Mouse (Mus musculus): Measurements from ENCODE around the gene Snx32. TPM values are rescaled to one million over a fixed set of nuclear protein-coding genes. Genes with fewer than 3 reads are reported as not detected.

Gene Snx32
- polyA plus RNA-seq, 1 experiment, result 1.1 TPM

GRCm38 (mm10) chr19:5554212-5554611 lies 43.9 kb upstream of the Snx32 start:
- TF ChIP-seq USF1 (IDR thresholded peaks at IDR 0.05; ENCODE audit: low read depth) (no peak), FOSL1 (IDR thresholded peaks at IDR 0.05; ENCODE audit: insufficient read depth, low read length, poor library complexity, severe bottlenecking) (no peak), CTCF (IDR thresholded peaks at IDR 0.05; ENCODE audit: control insufficient read depth, insufficient read depth, insufficient read length) (no peak), CEBPB (IDR thresholded peaks at IDR 0.05; ENCODE audit: low read depth) (no peak), MYOD1 (IDR thresholded peaks at IDR 0.05; ENCODE audit: control insufficient read depth, insufficient read length, low read depth) (no peak), MAX (IDR thresholded peaks at IDR 0.05) (no peak), MYOG (IDR thresholded peaks at IDR 0.05; ENCODE audit: control insufficient read depth, extremely low read depth, insufficient read length) (no peak)
- Histone ChIP-seq H3K4me3 (ENCODE audit: insufficient read depth, poor library complexity, severe bottlenecking) (no peak overlapping the region), H3K79me2 (ENCODE audit: control insufficient read depth, insufficient read depth) (no peaks in the 10 kb centered on the region), H3K36me3 (ENCODE audit: control insufficient read depth, insufficient read depth) (no peaks in the 10 kb centered on the region), H3K79me3 (ENCODE audit: low read depth) (no peaks in the 10 kb centered on the region), H3K27me3 (ENCODE audit: control insufficient read depth, insufficient read depth, insufficient read length) (peaks cover 35% of the 10 kb centered on the region), H3ac (ENCODE audit: control insufficient read depth, insufficient read length, low read depth) (no peak overlapping the region)

- no peaks in the 10 kb centered on the region for H3K79me2 ChIP-seq (ENCODE audit: control insufficient read depth, insufficient read depth)
- H3K4me3 ChIP-seq (ENCODE audit: insufficient read depth, poor library complexity, severe bottlenecking), result no peak overlapping the region
- H3K79me3 ChIP-seq (ENCODE audit: low read depth), result no peaks in the 10 kb centered on the region
- H3K36me3 ChIP-seq (ENCODE audit: control insufficient read depth, insufficient read depth), result no peaks in the 10 kb centered on the region
- H3K27me3 ChIP-seq (ENCODE audit: control insufficient read depth, insufficient read depth, insufficient read length), result peaks cover 31% of the 10 kb centered on the region
- H3ac ChIP-seq (ENCODE audit: control insufficient read depth, insufficient read length, low read depth), result no peak overlapping the region
- TF ChIP-seq MAX (IDR thresholded peaks at IDR 0.05) (no peak), FOSL1 (IDR thresholded peaks at IDR 0.05; ENCODE audit: insufficient read depth, low read length, poor library complexity, severe bottlenecking) (no peak), MYOD1 (IDR thresholded peaks at IDR 0.05; ENCODE audit: control insufficient read depth, insufficient read length, low read depth) (no peak), MYOG (IDR thresholded peaks at IDR 0.05; ENCODE audit: control insufficient read depth, extremely low read depth, insufficient read length) (no peak), USF1 (IDR thresholded peaks at IDR 0.05; ENCODE audit: low read depth) (no peak), CTCF (IDR thresholded peaks at IDR 0.05; ENCODE audit: control insufficient read depth, insufficient read depth, insufficient read length) (no peak), CEBPB (IDR thresholded peaks at IDR 0.05; ENCODE audit: low read depth) (no peak)
Measured at GRCm38 (mm10) chr19:5553802-5554201, 43.5 kb upstream of the Snx32 start.

GRCm38 (mm10) chr19:5547471-5548056 lies 37.2 kb upstream of the Snx32 start:
- H3K79me3 ChIP-seq (ENCODE audit: low read depth), result no peaks in the 10 kb centered on the region
- H3K4me3 ChIP-seq (ENCODE audit: insufficient read depth, poor library complexity, severe bottlenecking), result no peak overlapping the region
- H3ac ChIP-seq (ENCODE audit: control insufficient read depth, insufficient read length, low read depth), result no peak overlapping the region
- TF ChIP-seq CEBPB (IDR thresholded peaks at IDR 0.05; ENCODE audit: low read depth), result no peak
- TF ChIP-seq USF1 (IDR thresholded peaks at IDR 0.05; ENCODE audit: low read depth), result no peak
- TF ChIP-seq MYOG (IDR thresholded peaks at IDR 0.05; ENCODE audit: control insufficient read depth, extremely low read depth, insufficient read length), result no peak
- TF ChIP-seq CTCF (IDR thresholded peaks at IDR 0.05; ENCODE audit: control insufficient read depth, insufficient read depth, insufficient read length), result no peak
- no peak for TF ChIP-seq MYOD1 (IDR thresholded peaks at IDR 0.05; ENCODE audit: control insufficient read depth, insufficient read length, low read depth)
- TF ChIP-seq MAX (IDR thresholded peaks at IDR 0.05), result no peak
- TF ChIP-seq FOSL1 (IDR thresholded peaks at IDR 0.05; ENCODE audit: insufficient read depth, low read length, poor library complexity, severe bottlenecking), result no peak
- no peaks in the 10 kb centered on the region for H3K36me3 ChIP-seq (ENCODE audit: control insufficient read depth, insufficient read depth)
- H3K27me3 ChIP-seq (ENCODE audit: control insufficient read depth, insufficient read depth, insufficient read length), result peaks cover 12% of the 10 kb centered on the region
- no peaks in the 10 kb centered on the region for H3K79me2 ChIP-seq (ENCODE audit: control insufficient read depth, insufficient read depth)

GRCm38 (mm10) chr19:5544031-5544430 lies 33.7 kb upstream of the Snx32 start:
- no peaks in the 10 kb centered on the region for H3K36me3 ChIP-seq (ENCODE audit: control insufficient read depth, insufficient read depth)
- no peak overlapping the region for H3ac ChIP-seq (ENCODE audit: control insufficient read depth, insufficient read length, low read depth)
- TF ChIP-seq FOSL1 (IDR thresholded peaks at IDR 0.05; ENCODE audit: insufficient read depth, low read length, poor library complexity, severe bottlenecking) (no peak), MAX (IDR thresholded peaks at IDR 0.05) (no peak), MYOG (IDR thresholded peaks at IDR 0.05; ENCODE audit: control insufficient read depth, extremely low read depth, insufficient read length) (no peak), CEBPB (IDR thresholded peaks at IDR 0.05; ENCODE audit: low read depth) (no peak), CTCF (IDR thresholded peaks at IDR 0.05; ENCODE audit: control insufficient read depth, insufficient read depth, insufficient read length) (no peak), MYOD1 (IDR thresholded peaks at IDR 0.05; ENCODE audit: control insufficient read depth, insufficient read length, low read depth) (no peak), USF1 (IDR thresholded peaks at IDR 0.05; ENCODE audit: low read depth) (no peak)
- H3K79me2 ChIP-seq (ENCODE audit: control insufficient read depth, insufficient read depth), result no peaks in the 10 kb centered on the region
- no peak overlapping the region for H3K4me3 ChIP-seq (ENCODE audit: insufficient read depth, poor library complexity, severe bottlenecking)
- no peaks in the 10 kb centered on the region for H3K79me3 ChIP-seq (ENCODE audit: low read depth)
- peaks cover 10% of the 10 kb centered on the region for H3K27me3 ChIP-seq (ENCODE audit: control insufficient read depth, insufficient read depth, insufficient read length)

- H3K27me3 ChIP-seq (ENCODE audit: control insufficient read depth, insufficient read depth, insufficient read length), result peaks cover 10% of the 10 kb centered on the region
- no peak overlapping the region for H3K4me3 ChIP-seq (ENCODE audit: insufficient read depth, poor library complexity, severe bottlenecking)
- TF ChIP-seq USF1 (IDR thresholded peaks at IDR 0.05; ENCODE audit: low read depth), result peak; percentile 70
- TF ChIP-seq FOSL1 (IDR thresholded peaks at IDR 0.05; ENCODE audit: insufficient read depth, low read length, poor library complexity, severe bottlenecking), result no peak
- H3K79me2 ChIP-seq (ENCODE audit: control insufficient read depth, insufficient read depth), result no peaks in the 10 kb centered on the region
- H3K36me3 ChIP-seq (ENCODE audit: control insufficient read depth, insufficient read depth), result no peaks in the 10 kb centered on the region
- no peak overlapping the region for H3ac ChIP-seq (ENCODE audit: control insufficient read depth, insufficient read length, low read depth)
- no peaks in the 10 kb centered on the region for H3K79me3 ChIP-seq (ENCODE audit: low read depth)
Measured at GRCm38 (mm10) chr19:5543362-5543761, 33.0 kb upstream of the Snx32 start.

- TF ChIP-seq MYOD1 (IDR thresholded peaks at IDR 0.05; ENCODE audit: control insufficient read depth, insufficient read length, low read depth), result no peak
- TF ChIP-seq MYOG (IDR thresholded peaks at IDR 0.05; ENCODE audit: control insufficient read depth, extremely low read depth, insufficient read length), result no peak
- no peak for TF ChIP-seq MAX (IDR thresholded peaks at IDR 0.05)
- no peak for TF ChIP-seq USF1 (IDR thresholded peaks at IDR 0.05; ENCODE audit: low read depth)
- TF ChIP-seq CTCF (IDR thresholded peaks at IDR 0.05; ENCODE audit: control insufficient read depth, insufficient read depth, insufficient read length), result no peak
- TF ChIP-seq CEBPB (IDR thresholded peaks at IDR 0.05; ENCODE audit: low read depth), result no peak
- no peak for TF ChIP-seq FOSL1 (IDR thresholded peaks at IDR 0.05; ENCODE audit: insufficient read depth, low read length, poor library complexity, severe bottlenecking)
- Histone ChIP-seq H3ac (ENCODE audit: control insufficient read depth, insufficient read length, low read depth) (no peak overlapping the region), H3K36me3 (ENCODE audit: control insufficient read depth, insufficient read depth) (no peaks in the 10 kb centered on the region), H3K79me3 (ENCODE audit: low read depth) (no peaks in the 10 kb centered on the region), H3K79me2 (ENCODE audit: control insufficient read depth, insufficient read depth) (no peaks in the 10 kb centered on the region), H3K27me3 (ENCODE audit: control insufficient read depth, insufficient read depth, insufficient read length) (peaks cover 6% of the 10 kb centered on the region), H3K4me3 (ENCODE audit: insufficient read depth, poor library complexity, severe bottlenecking) (no peak overlapping the region)
Measured at GRCm38 (mm10) chr19:5538786-5539185, 28.4 kb upstream of the Snx32 start.
